Mouse (Mus musculus): ENCODE measurements around the gene Ptges2. TPM values are rescaled to one million over a fixed set of nuclear protein-coding genes. Genes with fewer than 3 reads are reported as not detected.

The Ptges2 gene
- total and polyA plus RNA-seq, 3 experiments: 17.1 to 21.3 (median 20.3) TPM

- Histone ChIP-seq H3K27me3 (replicated peaks) (no peaks in the 10 kb centered on the region), H3K79me2 (replicated peaks; ENCODE audit: control insufficient read depth, extremely low read depth, insufficient read depth, poor library complexity, severe bottlenecking) (no peaks in the 10 kb centered on the region), H3K4me2 (ENCODE audit: insufficient read depth, low read depth, poor library complexity, severe bottlenecking) (no peak overlapping the region), H3K36me3 (replicated peaks in 1 of 2; ENCODE audit: control insufficient read depth in 1 of 2, insufficient read depth in 1 of 2, low read length in 1 of 2) (peaks cover 4 to 15% of the 10 kb centered on the region in 2 experiments), H3K9me3 (replicated peaks; ENCODE audit: low read length) (no peaks in the 10 kb centered on the region), H3K9ac (ENCODE audit: insufficient read depth, low read depth) (no peak overlapping the region), H3K4me1 (ENCODE audit: control insufficient read depth in 1 of 2, insufficient read depth in 2 of 2) (no peaks in the 10 kb centered on the region), H3K4me3 (replicated peaks in 1 of 3; ENCODE audit: low read depth in 2 of 3, low read length in 2 of 3, poor library complexity in 1 of 3) (no peak overlapping the region), H3K27ac (ENCODE audit: insufficient read depth, low read depth) (no peak overlapping the region)
- DNase-seq (ENCODE audit: extremely low read depth): no peak
- dilution Hi-C loops (cut with MboI; ENCODE audit: extremely low pct_ligation_motif_present, extremely low pct_unique_long_range_greater_than_20kb, low sequenced_read_pairs): no loop called here
- TF ChIP-seq MEF2A (IDR thresholded peaks at IDR 0.05; ENCODE audit: borderline replicate concordance, low read depth, low read length): no peak
- TF ChIP-seq EP300 (IDR thresholded peaks at IDR 0.05; ENCODE audit: low read length): no peak
- no peak for TF ChIP-seq POLR2A (IDR thresholded peaks at IDR 0.05; ENCODE audit: low read depth, low read length)
- TF ChIP-seq TBP (conservative IDR thresholded peaks at IDR 0.05; ENCODE audit: low read depth, low read length): no peak
- TF ChIP-seq JUN (IDR thresholded peaks at IDR 0.05; ENCODE audit: insufficient read depth, low read depth, low read length): no peak
- TF ChIP-seq BHLHE40 (IDR thresholded peaks at IDR 0.05; ENCODE audit: low read depth, low read length): no peak
- no peak for TF ChIP-seq GABPA (IDR thresholded peaks at IDR 0.05; ENCODE audit: insufficient replicate concordance, low read depth, low read length)
- no peak for TF ChIP-seq USF2 (conservative IDR thresholded peaks at IDR 0.05; ENCODE audit: low read depth, low read length)
- in situ Hi-C loops (cut with MboI; ENCODE audit: low pct_ligation_motif_present, low pct_unique_long_range_greater_than_20kb, low sequenced_read_pairs): no loop called here
Observed at GRCm38 (mm10) chr2:32407144-32407824, 11.6 kb downstream of the Ptges2 start.

- Histone ChIP-seq H3K4me1 (ENCODE audit: control insufficient read depth in 1 of 2, insufficient read depth in 2 of 2) (no peaks in the 10 kb centered on the region), H3K4me2 (ENCODE audit: insufficient read depth, low read depth, poor library complexity, severe bottlenecking) (no peak overlapping the region), H3K79me2 (replicated peaks; ENCODE audit: control insufficient read depth, extremely low read depth, insufficient read depth, poor library complexity, severe bottlenecking) (no peaks in the 10 kb centered on the region), H3K9ac (ENCODE audit: insufficient read depth, low read depth) (no peak overlapping the region), H3K9me3 (replicated peaks; ENCODE audit: low read length) (no peaks in the 10 kb centered on the region), H3K36me3 (replicated peaks in 1 of 2; ENCODE audit: control insufficient read depth in 1 of 2, insufficient read depth in 1 of 2, low read length in 1 of 2) (peaks cover 0 to 5% of the 10 kb centered on the region in 2 experiments), H3K4me3 (replicated peaks in 1 of 3; ENCODE audit: low read depth in 2 of 3, low read length in 2 of 3, poor library complexity in 1 of 3) (no peak overlapping the region), H3K27ac (ENCODE audit: insufficient read depth, low read depth) (no peak overlapping the region), H3K27me3 (replicated peaks) (no peaks in the 10 kb centered on the region)
- TF ChIP-seq HCFC1 (IDR thresholded peaks at IDR 0.05; ENCODE audit: low read depth, low read length) (no peak), MAFK (IDR thresholded peaks at IDR 0.05; ENCODE audit: insufficient replicate concordance, low read length) (no peak), PAX5 (IDR thresholded peaks at IDR 0.05; ENCODE audit: low read length) (no peak), RAD21 (IDR thresholded peaks at IDR 0.05; ENCODE audit: low read depth, low read length) (no peak), IRF4 (IDR thresholded peaks at IDR 0.05; ENCODE audit: low read depth, low read length) (no peak), TCF12 (IDR thresholded peaks at IDR 0.05; ENCODE audit: low read depth, low read length) (no peak)
- dilution Hi-C loops (cut with MboI; ENCODE audit: extremely low pct_ligation_motif_present, extremely low pct_unique_long_range_greater_than_20kb, low sequenced_read_pairs): no loop called here
- in situ Hi-C loops (cut with MboI; ENCODE audit: low pct_ligation_motif_present, low pct_unique_long_range_greater_than_20kb, low sequenced_read_pairs): no loop called here
- no peak for DNase-seq (ENCODE audit: extremely low read depth)
Observed at GRCm38 (mm10) chr2:32408429-32409424, 13.0 kb downstream of the Ptges2 start.
